Mouse (Mus musculus) liver, adult 2 months (tissue): ENCODE data around the gene Als2. TPM values are rescaled to one million over a fixed set of nuclear protein-coding genes. Genes with fewer than 3 reads are reported as not detected.
A peak's percentile ranks its signal among the peaks of the same experiment; 100 is the strongest.

Source experiments
- DNase-seq: peaks from one replicate; pipeline ENCODE4 v3.0.0-alpha.2; 2011; ENCODE audit warnings: low read depth, low spot score; ENCODE audit errors: extremely low read depth
- H3K27ac ChIP-seq: fragments of 200-500 bp; replicated peaks from 2 replicates; pipeline ENCODE4 v1.5.1; 2012; ENCODE audit warnings: low read depth, mild to moderate bottlenecking, control low read depth, inconsistent platforms, low read length; ENCODE audit not compliant: insufficient read depth
- H3K27me3 ChIP-seq: fragments of 200-500 bp; 2 replicates; pipeline ENCODE4 v1.6.1; 2012; ENCODE audit warnings: mild to moderate bottlenecking, moderate library complexity, low read length, inconsistent platforms; ENCODE audit not compliant: control insufficient read depth, insufficient read depth
- H3K36me3 ChIP-seq: fragments of 200-500 bp; 2 replicates; pipeline ENCODE4 v1.6.1; 2012; ENCODE audit warnings: low read length, inconsistent platforms; ENCODE audit not compliant: control insufficient read depth, insufficient read depth
- H3K4me1 ChIP-seq: fragments of 200-500 bp; 2 replicates; pipeline ENCODE4 v1.6.1; 2011; ENCODE audit warnings: low read length; ENCODE audit not compliant: control insufficient read depth, insufficient read depth
- H3K4me3 ChIP-seq: fragments of 200-500 bp; 2 replicates; pipeline ENCODE4 v1.5.1; 2011; ENCODE audit warnings: low read depth, mild to moderate bottlenecking, control low read depth, low read length, moderate library complexity; ENCODE audit not compliant: insufficient read depth
- H3K79me2 ChIP-seq: fragments of 200-500 bp; 2 replicates; pipeline ENCODE4 v1.6.1; 2012; ENCODE audit warnings: inconsistent platforms, mild to moderate bottlenecking, low read length, moderate library complexity; ENCODE audit not compliant: control insufficient read depth, insufficient read depth
- H3K9ac ChIP-seq: fragments of 200-500 bp; 2 replicates; pipeline ENCODE4 v1.6.1; 2012; ENCODE audit warnings: low read depth, mild to moderate bottlenecking, control low read depth, inconsistent platforms, low read length
- CTCF ChIP-seq: fragments of 200-500 bp; IDR thresholded peaks from 2 replicates; pipeline ENCODE4 v1.5.1; 2011; ENCODE audit warnings: low read depth, low read length, control low read depth
- POLR2A ChIP-seq: fragments of 200-500 bp; IDR thresholded peaks from 2 replicates; pipeline ENCODE4 v1.6.1; 2011; ENCODE audit warnings: low read length, control low read depth; ENCODE audit not compliant: insufficient read depth; ENCODE audit errors: extremely low read depth
- WGBS: fragments of 180-500 bp; shearing (Covaris S2); methylation state at CpG from one replicate; pipeline ENCODE4 v1.1.7; 2018; 5-methylcytosine and 5-hydroxymethylcytosine counted together
- polyA plus RNA-seq: library from polyadenylated mRNA; depleted of rRNA; stranded (reverse); fragments of >200 nt; gene quantifications from 2 replicates; pipeline ENCODE4 v1.2.3, GENCODE M21; 2012
- total RNA-seq: library from RNA; depleted of rRNA; stranded (reverse); fragments of >200 nt; gene quantifications from 2 replicates; pipeline ENCODE4 v1.2.3, GENCODE M21; 2014

The Als2 gene
- total and polyA plus RNA-seq, 2 experiments = 20.2 to 34.2 TPM

DNA sequence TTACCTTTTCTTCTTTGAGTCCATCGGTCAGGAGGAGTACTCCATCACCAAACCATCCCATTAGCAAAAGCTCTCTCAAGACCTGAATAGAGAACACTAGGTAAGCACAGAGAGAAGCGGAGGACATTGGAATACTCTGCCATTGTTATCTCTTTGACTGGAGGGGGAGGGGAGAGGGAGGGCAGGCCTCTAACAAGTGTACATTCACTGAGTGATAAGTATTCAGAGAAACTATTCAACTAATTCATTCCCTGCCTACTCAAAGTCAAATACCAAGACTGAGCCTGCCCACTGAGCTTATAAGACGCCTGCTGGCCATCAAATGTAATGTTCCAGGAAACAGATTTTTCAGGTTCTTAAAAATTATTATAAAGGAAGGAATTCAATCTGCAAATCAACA lies 16.7 kb downstream of the Als2 start:
- DNase-seq = no peak
- TF ChIP-seq CTCF (no peak), POLR2A (no peak)

GRCm38 (mm10) chr1:59215446-59215845 lies 21.6 kb downstream of the Als2 start:
- Histone ChIP-seq H3K27ac (no peak overlapping the region), H3K27me3 (no peaks in the 10 kb centered on the region), H3K79me2 (no peaks in the 10 kb centered on the region), H3K4me3 (no peak overlapping the region), H3K36me3 (peaks cover 31% of the 10 kb centered on the region), H3K4me1 (peaks cover 7% of the 10 kb centered on the region; the same call in 1 of the 2 replicates), H3K9ac (no peak overlapping the region)
- DNase-seq = no peak
- WGBS = 96% methylated on average over 11 of the region's 11 CpGs
- no peak for TF ChIP-seq POLR2A
- TF ChIP-seq CTCF = no peak

More for the DNA sequence above, 16.7 kb downstream of the Als2 start:
- Histone ChIP-seq H3K27me3 (no peaks in the 10 kb centered on the region), H3K4me3 (no peak overlapping the region), H3K27ac (no peak overlapping the region), H3K4me1 (peaks cover 1% of the 10 kb centered on the region), H3K9ac (no peak overlapping the region), H3K79me2 (peaks cover 20% of the 10 kb centered on the region; the same call in 1 of the 2 replicates), H3K36me3 (peaks cover 28% of the 10 kb centered on the region)
- 98% methylated on average over 3 of the region's 3 CpGs for WGBS

GRCm38 (mm10) chr1:59212951-59213350 lies 24.1 kb downstream of the Als2 start:
- H3K79me2 ChIP-seq = no peaks in the 10 kb centered on the region
- no peaks in the 10 kb centered on the region for H3K27me3 ChIP-seq
- H3K4me3 ChIP-seq = no peak overlapping the region
- H3K36me3 ChIP-seq = peaks cover 31% of the 10 kb centered on the region
- no CpG with 5 or more reads among the region's 1 CpGs for WGBS
- no peak for TF ChIP-seq CTCF
- H3K9ac ChIP-seq = no peak overlapping the region
- DNase-seq = peak; percentile 61
- no peak overlapping the region for H3K27ac ChIP-seq
- H3K4me1 ChIP-seq = peaks cover 18% of the 10 kb centered on the region

DNA sequence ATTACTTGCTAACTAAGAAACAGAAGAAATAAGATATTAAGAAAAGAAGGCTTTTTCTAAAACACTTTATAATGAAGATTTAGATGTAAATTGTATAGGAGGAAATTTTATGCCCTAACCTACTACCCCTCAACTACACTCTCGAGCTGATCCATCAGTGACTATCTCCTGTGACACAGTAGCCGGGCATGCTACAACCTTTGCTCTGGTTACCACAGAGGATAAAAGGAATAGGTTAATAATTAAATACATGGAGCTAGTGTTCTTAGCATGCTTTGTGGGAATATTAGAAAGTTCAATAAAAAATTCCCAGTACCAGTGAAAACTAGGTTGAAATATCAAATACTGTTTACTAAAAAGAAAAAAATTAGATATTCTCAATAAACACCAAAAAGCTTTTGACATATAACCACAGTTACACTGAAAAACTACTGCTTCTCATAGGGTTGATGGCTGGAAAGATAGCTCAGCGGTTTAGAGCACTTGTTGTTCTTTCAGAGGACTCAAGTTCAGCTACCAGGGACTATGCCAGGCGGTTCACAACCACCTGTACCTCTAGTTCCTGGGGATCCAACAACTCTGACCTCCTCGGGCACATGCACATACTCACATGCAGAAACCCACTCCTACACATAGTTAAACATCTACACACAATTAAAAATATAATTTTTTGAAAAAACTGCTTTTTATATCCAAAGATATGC lies 24.8 kb downstream of the Als2 start:
- no peaks in the 10 kb centered on the region for H3K79me2 ChIP-seq
- no peak overlapping the region for H3K9ac ChIP-seq
- DNase-seq = peak; percentile 95
- TF ChIP-seq POLR2A = no peak
- no peak for TF ChIP-seq CTCF
- peaks cover 23% of the 10 kb centered on the region for H3K4me1 ChIP-seq
- peak overlapping the region; percentile 69 for H3K27ac ChIP-seq
- WGBS = 26% methylated on average over 5 of the region's 5 CpGs
- no peak overlapping the region for H3K4me3 ChIP-seq
- H3K27me3 ChIP-seq = no peaks in the 10 kb centered on the region
- peaks cover 32% of the 10 kb centered on the region for H3K36me3 ChIP-seq

- no peak overlapping the region for H3K4me3 ChIP-seq
- H3K36me3 ChIP-seq = peaks cover 32% of the 10 kb centered on the region
- DNase-seq = peak; percentile 90
- WGBS = 24% methylated on average over 4 of the region's 4 CpGs
- peak overlapping the region; percentile 48 for H3K9ac ChIP-seq
- H3K4me1 ChIP-seq = peaks cover 23% of the 10 kb centered on the region
- H3K27me3 ChIP-seq = no peaks in the 10 kb centered on the region
- no peak for TF ChIP-seq POLR2A
- TF ChIP-seq CTCF = no peak
- H3K27ac ChIP-seq = peak overlapping the region; percentile 91
- H3K79me2 ChIP-seq = no peaks in the 10 kb centered on the region
Observed at GRCm38 (mm10) chr1:59211651-59212050, 25.4 kb downstream of the Als2 start.

DNA sequence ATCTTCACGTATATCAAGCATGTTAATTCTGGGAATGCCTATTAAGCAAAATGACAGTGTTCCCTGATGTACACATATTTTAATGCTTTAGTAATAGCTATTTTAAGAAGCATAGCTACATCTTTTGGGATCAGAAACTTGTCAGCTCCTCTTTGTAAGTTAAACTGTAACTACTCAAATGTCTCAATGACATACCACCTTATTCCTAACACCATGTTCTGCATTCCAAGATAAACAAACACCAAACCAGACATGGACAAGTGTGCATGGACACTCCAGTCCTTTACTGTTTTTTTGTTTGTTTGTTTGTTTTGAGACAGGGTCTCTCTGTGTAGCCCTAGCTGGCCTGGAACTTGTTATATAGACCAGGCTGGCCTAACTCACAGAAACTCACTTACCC lies 28.7 kb downstream of the Als2 start:
- DNase-seq = peak; percentile 92
- Histone ChIP-seq H3K36me3 (peaks cover 38% of the 10 kb centered on the region), H3K79me2 (no peaks in the 10 kb centered on the region), H3K4me3 (no peak overlapping the region), H3K27me3 (no peaks in the 10 kb centered on the region), H3K4me1 (peaks cover 30% of the 10 kb centered on the region), H3K27ac (peak overlapping the region; percentile 78), H3K9ac (peak overlapping the region; percentile 14; the same call in 1 of the 2 replicates)
- 32% methylated on average over 1 of the region's 1 CpGs for WGBS
- TF ChIP-seq POLR2A (no peak), CTCF (no peak)
